Mouse (Mus musculus) liver, adult (tissue): ENCODE data around the gene Foxc1.

Experiments used
- GATA4 ChIP-seq: IDR thresholded peaks from 2 replicates; pipeline ENCODE4 v1.6.1; 2014; ENCODE audit warnings: mild to moderate bottlenecking, low read length; ENCODE audit not compliant: insufficient replicate concordance

Foxc1 gene

DNA sequence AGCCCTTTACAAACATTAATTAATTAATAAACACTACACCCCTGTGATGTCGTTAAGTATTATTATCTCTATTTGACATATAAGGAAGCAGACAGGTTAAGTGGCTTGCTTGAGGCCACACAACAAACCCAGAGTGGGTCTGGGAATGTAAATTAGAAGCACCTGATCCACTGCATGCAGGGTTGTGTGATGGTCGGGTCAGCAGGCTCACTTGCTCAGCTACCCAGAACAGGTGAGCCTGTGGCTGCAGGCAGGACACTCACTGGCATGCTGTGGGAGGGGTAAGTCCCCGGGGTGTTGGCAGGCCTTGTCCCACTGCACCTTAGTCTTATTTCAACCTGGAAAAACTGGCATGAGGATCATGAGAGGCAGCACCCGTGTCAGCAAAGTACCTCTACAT, 47.6 kb downstream of the Foxc1 start:
- no peak for TF ChIP-seq GATA4

DNA sequence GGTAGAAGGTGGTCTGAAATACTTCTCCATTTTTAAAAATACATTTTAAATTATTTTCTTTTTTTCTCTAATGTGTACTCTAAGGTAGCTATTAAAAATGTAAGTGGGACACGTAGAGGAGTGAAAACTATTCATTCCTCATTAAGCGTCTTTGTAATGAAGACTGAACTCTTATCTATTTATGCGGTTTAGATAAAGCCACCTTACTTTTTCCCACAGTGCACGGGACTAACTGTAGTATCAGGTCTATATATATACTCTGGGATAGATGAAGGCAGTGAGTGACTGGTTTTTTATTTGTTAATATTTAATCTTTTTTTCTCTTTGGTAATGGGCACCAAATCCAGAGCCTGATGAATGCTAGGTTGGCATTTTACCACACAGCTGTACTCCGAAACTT, 53.8 kb downstream of the Foxc1 start:
- no peak for TF ChIP-seq GATA4
